Mouse (Mus musculus) ovary, adult 18-20 months (tissue): Measurements from ENCODE around the gene Nsmf.

Source experiments
- DNase-seq: peaks from one replicate; pipeline ENCODE4 v3.0.0; 2022; ENCODE audit warnings: low spot score, mixed read lengths

The Nsmf gene

DNA sequence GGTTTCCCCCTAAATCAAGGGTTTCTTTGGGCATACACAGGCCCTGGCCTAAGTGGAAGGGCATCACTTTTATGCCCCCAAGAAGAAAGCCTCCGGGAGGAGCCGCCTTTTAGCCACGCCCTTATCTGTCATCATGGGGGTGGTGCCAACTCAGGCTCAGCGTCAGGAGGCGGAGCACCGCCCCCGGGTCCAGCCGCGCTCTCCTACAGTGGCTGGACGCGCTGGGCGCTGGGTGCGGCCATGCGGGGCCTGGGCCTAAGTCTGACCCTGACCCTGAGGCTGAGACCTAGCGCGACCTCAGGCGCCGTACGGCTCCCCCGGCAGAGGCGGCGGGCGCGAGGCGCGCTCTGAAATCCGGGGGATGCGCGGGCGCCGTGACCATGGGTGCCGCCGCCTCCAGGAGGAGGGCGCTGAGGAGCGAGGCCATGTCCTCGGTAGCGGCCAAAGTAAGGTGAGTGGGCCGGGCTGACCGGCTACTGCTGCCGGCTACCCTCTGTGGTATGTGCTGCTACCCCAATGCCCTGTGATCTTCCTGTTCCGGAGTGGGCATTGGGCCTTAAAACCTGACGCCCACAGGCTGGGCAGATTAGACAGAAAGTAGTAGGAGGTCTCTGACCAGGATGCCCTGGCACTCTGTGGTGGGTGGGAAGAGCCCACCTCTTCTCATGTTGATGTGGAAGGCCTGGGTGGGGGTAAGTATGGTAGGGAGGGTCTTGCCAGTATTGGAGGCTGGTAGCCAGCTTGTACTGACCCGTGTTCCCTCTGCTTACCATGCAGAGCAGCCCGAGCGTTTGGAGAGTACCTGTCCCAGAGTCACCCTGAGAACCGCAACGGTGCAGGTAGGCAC is at the start of gene Nsmf:
Gene Nsmf, plus strand, starts transcription at position 135 of the 847 bp plus-strand sequence.
- peak; percentile 70 for DNase-seq

DNA sequence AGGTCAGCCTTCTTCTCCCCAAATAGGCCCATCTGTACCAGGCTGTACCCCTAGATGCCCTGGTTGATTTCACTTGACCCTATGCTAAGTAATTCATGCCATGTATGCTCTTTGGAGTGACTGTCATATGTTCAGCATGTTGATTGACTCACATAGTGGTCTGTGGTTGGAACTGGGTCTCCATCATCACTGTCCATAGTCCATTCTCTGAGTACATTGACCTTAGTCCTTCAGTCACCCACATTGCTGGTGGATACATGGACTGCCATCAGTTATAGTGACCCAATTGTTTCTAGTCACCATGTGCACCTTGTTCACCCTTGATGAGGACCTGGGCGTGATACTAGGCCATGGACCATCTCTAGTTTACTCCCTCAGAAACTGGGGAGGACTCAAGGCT is 47.4 kb upstream of the Nsmf start:
- DNase-seq = no peak

DNA sequence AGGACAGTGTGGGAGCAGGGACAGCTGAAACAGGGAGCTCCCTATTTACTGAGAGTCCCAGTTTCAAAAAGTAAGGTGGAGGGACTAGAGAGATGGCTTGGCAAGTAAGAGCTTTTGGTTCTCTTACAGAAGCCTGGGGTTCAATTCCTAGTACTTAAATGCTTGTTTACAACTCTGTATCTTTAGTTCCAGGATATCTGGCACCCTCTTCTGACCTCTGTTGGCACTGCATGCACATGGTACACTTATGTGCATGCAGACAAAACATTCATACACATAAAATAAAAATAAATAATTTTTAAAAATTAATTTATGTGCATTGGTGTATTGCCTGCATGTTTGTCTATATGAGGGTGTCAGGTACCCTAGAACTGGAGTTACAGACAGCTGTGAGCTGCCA is 45.9 kb upstream of the Nsmf start:
- DNase-seq = no peak

DNA sequence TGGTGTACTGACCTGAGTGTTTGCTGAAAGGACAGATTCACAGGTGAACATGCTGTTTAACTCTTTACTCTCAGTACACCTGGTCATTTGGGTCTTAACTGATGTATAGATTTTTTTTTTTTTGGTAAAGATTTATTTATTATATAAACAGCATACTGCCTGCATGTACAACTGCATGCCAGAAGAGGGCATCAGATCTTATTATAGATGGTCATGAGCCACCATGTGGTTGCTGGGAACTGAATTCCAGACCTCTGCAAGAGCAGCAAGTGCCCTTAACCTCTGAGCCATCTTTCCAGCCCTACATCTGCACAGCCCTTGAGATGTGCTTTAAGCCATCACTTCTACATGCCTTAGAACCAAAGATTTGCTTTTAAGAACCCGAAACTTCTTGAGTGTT is 31.5 kb upstream of the Nsmf start:
- no peak for DNase-seq

DNA sequence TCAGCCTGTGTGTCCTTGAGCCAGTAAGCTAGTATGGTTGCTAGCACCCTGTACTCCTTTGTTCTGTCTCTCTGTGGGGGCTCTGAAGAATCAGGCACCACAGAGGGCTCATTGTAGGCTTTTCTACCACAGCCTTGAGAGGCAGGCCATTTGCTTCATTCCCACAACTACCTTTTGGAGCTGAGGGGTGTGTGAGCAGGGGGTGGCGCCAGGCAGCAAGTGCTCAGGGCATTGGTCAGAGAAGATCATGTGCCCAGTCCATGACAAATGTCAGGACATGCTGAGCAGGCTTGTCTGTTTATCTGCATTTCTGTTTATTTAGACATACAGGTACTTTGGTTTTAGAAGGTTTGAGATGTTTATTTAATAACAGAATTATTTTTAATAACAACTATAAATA is 29.0 kb upstream of the Nsmf start:
- DNase-seq = no peak

DNA sequence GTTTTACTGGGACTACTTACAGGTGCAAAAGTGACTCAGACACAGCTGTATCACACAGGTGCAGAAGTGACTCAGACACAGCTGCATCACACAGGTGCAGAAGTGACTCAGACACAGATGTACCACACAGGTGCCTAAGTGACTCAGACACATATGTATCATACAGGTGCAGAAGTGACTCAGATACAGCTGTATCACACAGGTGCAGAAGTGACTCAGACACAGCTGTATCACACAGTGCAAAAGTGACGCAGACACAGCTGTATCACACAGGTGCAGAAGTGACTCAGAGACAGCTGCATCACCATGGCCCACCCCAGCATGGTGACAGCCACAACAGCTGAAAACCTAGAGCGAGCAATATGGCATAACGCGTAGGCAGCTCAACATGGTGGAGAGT is 19.2 kb upstream of the Nsmf start:
- no peak for DNase-seq

DNA sequence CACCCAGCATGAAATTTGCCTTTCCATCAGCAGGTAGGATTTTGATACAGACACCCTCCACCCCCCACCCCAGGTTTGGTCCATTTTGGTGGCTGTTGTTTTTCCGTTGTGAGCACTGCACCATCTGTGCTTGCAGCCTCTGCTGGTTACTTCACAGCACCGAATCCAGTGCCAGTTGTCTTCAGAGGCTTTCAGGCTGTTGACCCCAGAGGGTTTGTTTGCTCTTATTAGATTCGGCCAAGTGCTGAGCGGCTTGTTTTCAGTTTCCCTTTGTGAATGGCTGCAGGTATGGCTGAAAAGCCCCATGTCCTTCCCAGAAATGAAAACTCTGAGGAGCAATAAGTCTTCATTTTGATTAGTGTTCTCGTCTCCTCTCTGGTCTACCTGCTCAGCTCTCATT is 14.1 kb upstream of the Nsmf start:
- DNase-seq = no peak

DNA sequence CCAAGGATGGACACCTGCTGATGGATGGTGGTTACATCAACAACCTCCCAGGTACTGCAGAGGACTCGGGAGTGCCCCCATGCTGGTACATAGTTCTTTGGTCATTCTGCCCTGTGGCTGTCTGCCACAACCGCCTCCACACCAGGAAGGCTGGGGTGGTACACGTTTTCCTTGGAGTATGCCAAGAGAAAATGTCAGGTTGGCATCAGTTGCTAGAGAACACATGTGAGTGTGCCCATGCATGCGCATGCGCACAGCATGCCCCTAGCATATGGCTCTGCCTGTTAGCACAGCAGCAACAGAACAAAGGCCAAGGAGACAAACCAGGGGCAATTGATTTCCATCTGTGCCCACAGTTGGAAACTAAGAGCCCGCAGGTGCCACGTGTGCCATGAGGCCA is 3.2 kb upstream of the Nsmf start:
- DNase-seq = no peak

DNA sequence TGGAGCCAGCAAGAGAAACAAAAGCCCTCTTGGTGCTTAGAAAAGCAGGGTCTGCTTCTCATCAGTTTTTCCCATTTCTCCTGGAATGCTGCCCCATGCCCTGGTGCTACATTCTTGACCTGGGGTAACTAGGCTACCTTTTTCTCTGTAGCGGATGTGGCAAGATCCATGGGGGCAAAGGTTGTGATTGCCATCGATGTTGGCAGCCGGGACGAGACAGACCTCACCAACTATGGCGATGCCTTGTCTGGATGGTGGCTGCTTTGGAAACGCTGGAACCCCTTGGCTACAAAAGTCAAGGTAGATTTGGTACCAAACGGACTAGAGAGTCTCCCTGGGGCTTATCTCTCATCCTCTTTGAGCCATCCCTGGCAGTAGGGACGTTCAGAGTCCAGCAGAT is 2.7 kb upstream of the Nsmf start:
- DNase-seq = no peak

DNA sequence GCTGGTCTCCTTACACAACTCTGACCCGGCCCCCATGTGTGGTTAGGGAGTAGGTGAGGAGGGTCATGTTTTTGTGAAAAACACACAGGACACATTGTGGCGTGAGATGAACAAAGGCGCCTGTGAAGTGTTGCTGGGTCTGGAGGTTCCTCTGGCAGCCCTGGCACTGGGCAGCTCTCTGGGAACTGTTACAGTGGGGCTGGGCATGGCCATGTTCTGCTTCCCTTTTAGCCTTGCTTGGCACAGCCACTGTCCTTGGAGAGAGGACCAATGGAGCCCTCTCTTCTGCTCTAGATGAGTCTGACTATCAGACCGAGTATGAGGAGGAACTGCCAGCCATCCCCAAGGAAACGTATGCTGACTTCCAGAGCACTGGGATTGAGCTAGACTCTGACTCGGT is 1.1 kb upstream of the Nsmf start:
- no peak for DNase-seq

DNA sequence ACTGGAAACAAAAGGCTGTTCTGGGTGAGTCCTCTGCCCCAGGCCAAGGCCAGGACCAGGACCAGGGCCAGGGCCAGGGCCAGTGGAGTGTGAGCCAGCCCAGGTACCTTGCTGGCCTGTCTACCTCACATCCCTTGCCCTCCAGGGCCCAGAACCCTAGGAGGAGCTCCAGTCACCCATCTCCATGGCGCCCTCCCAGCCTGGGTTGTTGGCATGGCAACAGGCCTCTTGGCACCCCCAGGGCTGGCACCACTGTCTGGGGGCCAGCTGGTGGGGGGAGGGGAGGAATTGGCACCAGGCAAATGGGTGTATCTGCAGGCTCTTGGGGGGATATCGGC is 882 bp downstream of the Nsmf start:
- no peak for DNase-seq

DNA sequence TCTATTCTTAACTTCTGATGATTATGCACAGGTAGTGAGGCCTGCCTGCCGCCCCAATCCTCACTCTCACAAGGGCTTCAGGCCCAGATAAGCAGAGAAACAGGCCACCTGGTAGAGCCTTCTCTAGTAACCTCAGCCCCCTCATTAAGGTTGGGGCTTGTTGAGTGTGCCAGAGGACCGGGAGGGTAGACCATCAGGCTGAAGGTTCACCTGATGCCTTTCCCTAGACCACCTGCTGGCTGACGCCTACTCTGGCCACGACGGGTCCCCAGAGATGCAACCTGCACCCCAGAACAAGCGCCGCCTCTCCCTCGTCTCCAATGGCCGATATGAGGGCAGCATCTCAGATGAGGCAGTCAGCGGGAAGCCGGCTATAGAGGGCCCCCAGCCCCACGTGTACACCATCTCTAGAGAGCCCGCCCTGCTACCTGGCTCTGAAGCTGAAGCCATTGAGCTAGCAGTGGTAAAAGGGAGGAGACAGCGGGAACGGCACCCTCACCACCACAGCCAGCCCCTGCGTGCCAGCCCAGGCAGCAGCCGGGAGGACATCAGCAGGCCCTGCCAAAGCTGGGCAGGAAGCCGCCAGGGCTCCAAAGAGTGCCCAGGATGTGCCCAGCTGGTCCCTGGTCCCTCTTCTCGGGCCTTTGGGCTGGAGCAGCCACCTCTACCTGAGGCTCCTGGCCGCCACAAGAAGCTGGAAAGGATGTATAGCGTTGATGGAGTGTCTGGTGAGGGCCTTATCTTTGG is 1.4 kb downstream of the Nsmf start:
- no peak for DNase-seq

DNA sequence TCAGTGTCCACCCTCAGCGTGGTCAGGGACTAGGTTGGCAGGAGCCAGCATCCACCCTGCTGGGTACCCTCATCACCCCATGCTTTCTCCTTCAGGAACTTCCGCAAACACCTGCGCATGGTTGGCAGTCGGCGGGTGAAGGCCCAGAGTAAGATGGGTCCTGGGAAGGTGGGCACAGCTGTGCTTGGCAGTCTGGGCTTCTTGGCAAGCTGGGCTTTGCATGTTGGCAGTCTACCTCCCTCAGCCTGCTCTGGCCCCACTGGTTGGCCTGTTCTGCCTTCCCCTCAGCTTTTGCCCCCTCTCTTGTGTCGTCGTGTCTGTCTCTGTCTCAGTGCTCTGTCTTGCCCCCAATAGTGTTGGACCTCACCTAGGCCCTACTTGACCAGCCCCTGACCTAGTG is 4.8 kb downstream of the Nsmf start:
- no peak for DNase-seq

DNA sequence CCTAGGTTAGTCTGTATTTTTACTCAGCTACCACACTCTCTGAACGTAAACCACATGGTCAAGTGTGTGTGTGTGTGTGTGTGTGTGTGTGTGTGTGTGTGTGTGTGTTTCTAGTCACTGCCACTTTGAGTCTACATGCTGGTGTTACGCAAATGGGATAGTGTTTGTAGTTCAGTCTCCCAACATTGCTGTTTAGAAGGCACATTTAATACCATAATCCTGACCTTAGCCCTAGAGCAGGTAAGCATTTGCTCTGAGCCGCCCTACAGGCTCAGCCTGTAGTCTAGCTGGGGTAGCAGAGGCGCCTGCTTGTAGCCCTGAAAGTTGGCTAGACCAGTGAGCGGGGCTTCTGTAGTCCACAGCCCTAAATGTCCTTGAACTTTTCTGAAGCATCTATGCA is 9.4 kb downstream of the Nsmf start:
- no peak for DNase-seq

DNA sequence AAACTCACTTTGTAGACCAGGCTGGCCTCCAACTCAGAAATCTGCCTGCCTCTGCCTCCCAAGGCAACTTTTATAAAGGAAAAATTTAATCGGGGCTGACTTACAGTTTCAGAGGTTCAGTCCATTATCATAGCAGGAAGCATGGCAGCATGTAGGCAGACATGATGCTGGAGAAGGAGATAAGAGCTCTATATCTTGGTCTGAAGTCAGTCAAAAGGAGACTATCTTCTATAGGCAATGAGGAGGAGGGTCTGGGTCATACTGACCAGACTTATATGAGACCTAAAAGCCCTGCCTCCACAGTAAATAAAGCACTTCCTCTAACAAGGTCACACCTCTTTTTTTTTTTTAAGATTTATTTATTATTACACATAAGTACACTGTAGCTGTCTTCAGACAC is 10.1 kb downstream of the Nsmf start:
- no peak for DNase-seq

DNA sequence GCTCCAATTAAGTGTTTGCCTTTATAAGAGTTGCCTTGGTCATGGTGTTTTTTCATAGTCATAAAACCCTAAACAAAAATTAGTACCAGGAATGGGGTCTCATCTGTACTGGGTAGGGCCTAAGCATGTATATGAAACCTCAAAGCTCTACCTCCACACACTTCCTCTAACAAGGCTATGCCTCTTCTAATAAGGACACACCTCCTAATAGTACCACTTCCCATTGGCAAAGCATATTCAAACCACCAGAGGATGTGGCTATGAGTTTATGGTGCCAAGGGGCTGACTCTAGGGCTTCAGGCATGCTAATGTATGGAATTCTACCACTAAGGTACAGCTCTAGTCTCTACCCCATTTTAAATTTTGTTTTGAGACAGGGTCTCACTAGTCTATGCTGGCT is 11.4 kb downstream of the Nsmf start:
- no peak for DNase-seq

DNA sequence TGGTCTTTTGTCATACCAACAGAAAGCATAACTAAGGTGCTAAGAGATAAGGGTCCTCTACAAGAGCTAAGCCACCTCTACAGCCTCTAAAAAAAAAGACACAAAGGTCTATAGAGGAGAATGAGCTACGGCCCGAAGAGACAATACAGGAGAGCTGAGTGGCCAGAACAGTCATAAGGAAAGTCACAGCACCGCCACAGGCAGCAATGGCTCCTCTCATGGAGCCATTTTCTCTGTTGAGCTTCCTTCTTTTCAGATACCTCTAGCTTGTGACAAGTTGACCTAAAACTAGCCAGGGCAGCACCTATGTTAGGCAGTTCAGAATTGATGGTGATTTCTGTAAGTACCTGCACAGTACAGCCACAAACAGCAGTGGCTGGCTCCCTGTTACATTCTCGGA is 12.4 kb downstream of the Nsmf start:
- DNase-seq = no peak

DNA sequence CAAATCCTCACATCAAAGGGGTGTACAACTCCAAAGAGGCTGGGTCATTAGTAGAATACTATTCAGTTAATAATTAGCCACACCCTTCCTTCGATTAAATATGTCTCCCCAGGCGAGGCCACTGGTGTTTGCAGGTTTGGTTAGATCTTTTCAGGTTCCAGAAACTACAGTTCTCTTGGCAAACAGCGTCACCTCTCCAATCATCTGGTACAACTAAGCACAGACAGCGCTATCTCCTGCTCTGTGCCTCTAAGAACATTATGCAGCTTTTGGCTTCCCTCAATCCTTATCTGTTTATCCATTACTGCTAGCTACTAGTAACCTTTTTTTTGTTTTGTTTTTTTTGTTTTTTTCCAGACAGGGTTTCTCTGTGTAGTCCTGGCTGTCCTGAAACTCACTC is 15.4 kb downstream of the Nsmf start:
- no peak for DNase-seq

DNA sequence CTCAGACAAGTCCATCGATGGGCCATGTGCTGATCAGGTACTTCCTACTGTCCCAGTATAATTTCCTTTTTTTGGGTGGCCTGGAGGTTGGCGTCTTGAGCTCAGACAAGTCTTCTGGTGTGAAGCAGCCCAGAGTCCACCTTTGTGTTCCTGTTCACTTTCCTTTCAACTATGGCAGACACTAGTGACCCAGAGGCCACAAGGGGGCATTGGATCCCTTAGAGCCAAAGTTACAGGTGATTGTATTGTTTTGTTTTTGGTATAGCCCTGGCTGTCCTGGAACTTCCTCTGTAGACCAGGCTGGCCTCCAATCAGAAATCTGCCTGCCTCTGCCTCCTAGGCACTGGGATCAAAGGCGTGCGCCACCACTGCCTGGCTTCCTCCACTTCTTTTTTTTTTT is 18.2 kb downstream of the Nsmf start:
- DNase-seq = no peak

DNA sequence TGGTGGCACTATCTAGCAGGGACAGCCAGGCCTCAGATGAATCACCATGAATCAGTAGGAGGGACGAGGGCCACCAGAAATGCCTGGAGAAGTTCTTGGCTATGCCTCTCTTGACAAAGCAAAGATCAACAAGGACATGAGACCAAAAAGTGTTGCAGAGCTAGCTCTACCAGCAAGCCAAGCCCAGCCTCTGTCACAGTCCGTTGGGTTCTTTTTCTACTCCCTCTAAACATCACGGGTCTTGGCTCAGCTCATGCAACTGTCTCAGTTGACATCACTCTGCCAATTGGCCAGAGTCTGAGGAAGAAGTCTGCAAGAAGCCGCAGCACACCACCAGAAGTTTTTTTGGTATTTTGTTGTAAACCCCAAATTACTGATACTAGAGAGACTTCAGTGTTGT is 21.4 kb downstream of the Nsmf start:
- DNase-seq = no peak

DNA sequence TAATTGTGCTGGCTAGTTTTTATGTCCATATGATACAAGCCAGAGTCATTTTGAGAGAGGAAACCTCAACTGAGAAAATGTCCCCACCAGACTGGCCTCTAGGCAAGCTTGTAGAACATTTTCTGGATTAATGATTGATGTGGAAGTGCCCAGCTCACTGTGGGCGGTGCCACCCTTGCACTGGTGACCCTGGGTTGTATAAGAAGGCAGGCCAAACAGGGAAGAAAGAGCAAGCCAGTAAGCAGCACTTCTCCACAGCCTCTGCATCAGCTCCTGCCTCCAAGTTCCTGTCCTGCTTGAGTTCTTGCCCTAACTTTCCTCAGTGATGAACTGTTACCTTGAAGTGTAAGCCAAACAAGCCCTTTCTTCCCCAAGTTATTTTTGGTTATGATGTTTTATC is 24.8 kb downstream of the Nsmf start:
- DNase-seq = no peak

DNA sequence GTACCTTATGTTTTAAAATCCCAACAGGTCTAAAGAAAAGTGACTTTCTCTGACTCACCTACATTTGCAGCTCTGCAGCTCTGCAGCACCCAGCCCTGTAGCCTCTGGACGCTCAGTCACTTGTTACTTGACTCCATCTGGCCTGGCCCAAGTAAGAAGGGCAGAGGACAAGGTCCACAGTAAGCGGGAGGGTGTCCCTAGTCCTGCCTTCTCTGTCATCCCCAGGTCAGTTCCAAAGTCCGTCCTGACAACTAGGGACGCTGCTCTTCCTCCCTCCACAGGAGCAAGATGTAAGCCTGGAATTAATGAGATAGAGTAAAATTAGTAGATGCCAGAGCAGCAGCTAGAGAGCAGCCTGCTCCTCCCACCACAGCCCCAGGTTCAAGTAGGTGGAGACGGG is 25.9 kb downstream of the Nsmf start, which contains the start of gene Entpd8:
Gene Entpd8, plus strand, starts transcription at position 229 of the 400 bp plus-strand sequence.
- DNase-seq = no peak

DNA sequence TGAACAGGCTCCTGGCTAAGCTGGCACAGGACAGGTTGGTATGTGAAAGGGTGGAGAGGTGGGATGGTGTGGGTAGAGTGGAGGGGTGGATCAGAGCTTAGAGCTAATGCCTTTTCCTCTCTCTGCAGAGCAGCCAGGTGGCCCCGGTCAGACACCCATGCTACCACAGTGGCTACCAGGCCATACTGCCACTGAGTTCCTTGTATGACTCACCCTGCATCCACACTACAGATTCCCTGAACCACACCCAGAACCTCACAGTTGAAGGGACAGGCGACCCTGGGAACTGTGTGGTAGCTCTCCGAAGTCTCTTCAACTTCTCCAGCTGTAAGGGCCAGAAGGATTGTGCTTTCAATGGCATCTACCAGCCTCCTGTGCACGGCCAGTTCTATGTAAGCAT is 29.5 kb downstream of the Nsmf start:
- DNase-seq = no peak

DNA sequence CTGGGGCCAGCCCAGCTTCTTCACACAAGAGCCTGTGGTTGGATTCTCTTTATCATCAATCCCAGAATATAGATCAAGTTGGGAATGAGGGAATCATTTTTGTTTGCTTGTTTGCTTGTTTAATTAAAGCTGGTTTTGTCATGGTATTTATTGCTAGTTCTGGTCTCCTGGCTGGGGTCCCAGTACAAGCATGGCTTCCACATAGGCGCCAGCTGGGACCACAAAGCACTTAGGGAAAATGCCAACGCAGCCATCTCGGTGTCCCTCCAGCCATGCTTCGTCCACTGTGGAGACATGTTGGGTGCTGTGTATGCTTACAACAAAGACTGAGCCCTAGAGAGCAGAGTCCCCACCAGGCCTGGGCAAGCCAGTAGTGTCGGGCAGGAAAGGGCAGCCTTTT is 31.4 kb downstream of the Nsmf start:
- no peak for DNase-seq
